Mouse (Mus musculus) forebrain, embryonic 13.5 days (tissue): ENCODE data around the gene Tnfsf11. TPM values are rescaled to one million over a fixed set of nuclear protein-coding genes. Genes with fewer than 3 reads are reported as not detected.

ENCODE experiments used
- ATAC-seq: fragments of 200-750 bp; cut with Nextera tagmentation; 2 replicates; pipeline ENCODE4 v1.8.0; 2017
- H3K27ac ChIP-seq: fragments of 300-500 bp; sonication (generic); 2 replicates; pipeline ENCODE4 v1.5.1; 2015; ENCODE audit warnings: inconsistent platforms, mild to moderate bottlenecking, moderate library complexity
- H3K27me3 ChIP-seq: fragments of 300-500 bp; sonication (generic); 2 replicates; pipeline ENCODE4 v1.6.1; 2015; ENCODE audit warnings: mild to moderate bottlenecking, inconsistent platforms
- H3K36me3 ChIP-seq: fragments of 300-500 bp; sonication (generic); 2 replicates; pipeline ENCODE4 v1.6.1; 2015; ENCODE audit warnings: mild to moderate bottlenecking, inconsistent platforms; ENCODE audit not compliant: poor library complexity, severe bottlenecking
- H3K4me1 ChIP-seq: fragments of 300-500 bp; sonication (generic); 2 replicates; pipeline ENCODE4 v1.6.1; 2015; ENCODE audit warnings: inconsistent platforms
- H3K4me2 ChIP-seq: fragments of 300-500 bp; sonication (generic); 2 replicates; pipeline ENCODE4 v1.6.1; 2015; ENCODE audit warnings: inconsistent platforms, mild to moderate bottlenecking, moderate library complexity
- H3K4me3 ChIP-seq: fragments of 300-500 bp; sonication (generic); 2 replicates; pipeline ENCODE4 v1.5.1; 2015; ENCODE audit warnings: mild to moderate bottlenecking, inconsistent platforms
- H3K9ac ChIP-seq: fragments of 300-500 bp; sonication (generic); 2 replicates; pipeline ENCODE4 v1.6.1; 2015; ENCODE audit warnings: mild to moderate bottlenecking, inconsistent platforms
- H3K9me3 ChIP-seq: fragments of 300-500 bp; sonication (generic); replicated peaks from 2 replicates; pipeline ENCODE4 v1.6.1; 2016; ENCODE audit warnings: inconsistent platforms
- WGBS: fragments of 180-500 bp; shearing (Covaris S2); methylation state at CpG from one replicate; pipeline ENCODE4 v1.1.7; 2015; 5-methylcytosine and 5-hydroxymethylcytosine counted together
- microRNA-seq: library from miRNA; unstranded; fragments of <30 nt; microRNA quantifications from one replicate; pipeline ENCODE4, GENCODE M21; 2016
- polyA plus RNA-seq: library from polyadenylated mRNA; unstranded; fragments of >200 nt; fragmentation: Nextera tagmentation; extraction: Ambion mirVana; gene quantifications from 2 replicates; pipeline ENCODE4 v1.2.1, GENCODE M21; 2015

Gene Tnfsf11
- polyA plus RNA-seq, 1 experiment from 2014 or later, result 0.23 TPM

- no peaks in the 10 kb centered on the region for H3K9me3 ChIP-seq
- no peak overlapping the region for H3K9ac ChIP-seq
- WGBS, result 56% methylated on average over 4 of the region's 4 CpGs
- no peak overlapping the region for H3K4me2 ChIP-seq
- ATAC-seq, result 0 out of 2 replicates have a peak, but pooled peaks have one; percentile 43
- no peaks in the 10 kb centered on the region for H3K36me3 ChIP-seq
- H3K27me3 ChIP-seq, result no peaks in the 10 kb centered on the region
- H3K27ac ChIP-seq, result no peak overlapping the region
- H3K4me1 ChIP-seq, result peaks cover 11% of the 10 kb centered on the region; the same call in 1 of the 2 replicates
- no peak overlapping the region for H3K4me3 ChIP-seq
These were observed 71.7 kb downstream of the Tnfsf11 start for GRCm38 (mm10) chr14:78236144-78236543.

- ATAC-seq, result no peak
- H3K4me2 ChIP-seq, result no peak overlapping the region
- WGBS, result 20% methylated on average over 3 of the region's 3 CpGs
- no peak overlapping the region for H3K4me3 ChIP-seq
- H3K36me3 ChIP-seq, result no peaks in the 10 kb centered on the region
- H3K9me3 ChIP-seq, result no peaks in the 10 kb centered on the region
- H3K9ac ChIP-seq, result no peak overlapping the region
- H3K27ac ChIP-seq, result no peak overlapping the region
- no peaks in the 10 kb centered on the region for H3K27me3 ChIP-seq
- peaks cover 11% of the 10 kb centered on the region; the same call in 1 of the 2 replicates for H3K4me1 ChIP-seq
These were observed 72.5 kb downstream of the Tnfsf11 start for GRCm38 (mm10) chr14:78235296-78235695.

GRCm38 (mm10) chr14:78229012-78229411, 78.8 kb downstream of the Tnfsf11 start:
- 0 out of 2 replicates have a peak, but pooled peaks have one; percentile 51 for ATAC-seq

More at GRCm38 (mm10) chr14:78229012-78229411, 78.8 kb downstream of the Tnfsf11 start:
- no peaks in the 10 kb centered on the region for H3K4me1 ChIP-seq
- no peak overlapping the region for H3K4me3 ChIP-seq
- 56% methylated on average over 4 of the region's 4 CpGs for WGBS
- H3K27ac ChIP-seq, result no peak overlapping the region
- H3K27me3 ChIP-seq, result no peaks in the 10 kb centered on the region
- no peaks in the 10 kb centered on the region for H3K36me3 ChIP-seq
- no peak overlapping the region for H3K4me2 ChIP-seq
- no peak overlapping the region for H3K9ac ChIP-seq
- no peaks in the 10 kb centered on the region for H3K9me3 ChIP-seq

Small RNA genes lying within 50 kb of the gene (microRNA-seq; reads per million reads assigned to microRNA genes)
- not detected for gene Gm23652

Other genes starting within 250 kb of the Tnfsf11 start
- gene Fam216b, start 219.0 kb downstream of the Tnfsf11 start, polyA plus RNA-seq, result 0.08 TPM in 1 of 2 replicates, not detected in the other
- 30.2 and 34.9 TPM in 2 replicates for gene Akap11, start 228.8 kb upstream of the Tnfsf11 start, polyA plus RNA-seq